Mouse (Mus musculus) ES-Bruce4 (cell line): ENCODE results near the gene Ubqln4. TPM values are rescaled to one million over a fixed set of nuclear protein-coding genes. Genes with fewer than 3 reads are reported as not detected.

Source experiments
- H3K27ac ChIP-seq: 2 replicates; pipeline ENCODE4 v1.5.1; 2012; ENCODE audit warnings: low read length, inconsistent platforms; ENCODE audit not compliant: insufficient read depth
- H3K27me3 ChIP-seq: 2 replicates; pipeline ENCODE4 v1.6.1; 2012; ENCODE audit warnings: mild to moderate bottlenecking, low read length, inconsistent platforms; ENCODE audit not compliant: control insufficient read depth, poor library complexity, insufficient read depth, severe bottlenecking
- H3K36me3 ChIP-seq: 2 replicates; pipeline ENCODE4 v1.6.1; 2012; ENCODE audit warnings: inconsistent platforms, mild to moderate bottlenecking, low read length, moderate library complexity; ENCODE audit not compliant: control insufficient read depth, poor library complexity, insufficient read depth, severe bottlenecking
- H3K4me1 ChIP-seq: one replicate; pipeline ENCODE4 v1.8.1; 2011; ENCODE audit warnings: low read length; ENCODE audit not compliant: control insufficient read depth, insufficient read depth
- H3K4me3 ChIP-seq: 2 replicates; pipeline ENCODE4 v1.5.1; 2011; ENCODE audit warnings: low read depth, mild to moderate bottlenecking, low read length
- H3K9ac ChIP-seq: 2 replicates; pipeline ENCODE4 v1.6.1; 2012; ENCODE audit warnings: low read depth, mild to moderate bottlenecking, inconsistent platforms; ENCODE audit not compliant: poor library complexity, severe bottlenecking
- H3K9me3 ChIP-seq: replicated peaks from 2 replicates; pipeline ENCODE4 v1.6.1; 2012; ENCODE audit warnings: mild to moderate bottlenecking, low read length, inconsistent platforms; ENCODE audit not compliant: control insufficient read depth, poor library complexity, insufficient read depth, severe bottlenecking
- CTCF ChIP-seq: IDR thresholded peaks from one replicate; pipeline ENCODE4 v1.8.1; 2011; ENCODE audit warnings: low read depth, low read length
- EP300 ChIP-seq: IDR thresholded peaks from 2 replicates; pipeline ENCODE4 v1.6.1; 2011; ENCODE audit warnings: low read depth, low read length; ENCODE audit not compliant: insufficient read depth
- POLR2A ChIP-seq: IDR thresholded peaks from one replicate; pipeline ENCODE4 v1.8.1; 2011; ENCODE audit warnings: low read length; ENCODE audit not compliant: insufficient read depth
- polyA plus RNA-seq: library from polyadenylated mRNA; stranded (reverse); fragments of >200 nt; gene quantifications from 2 replicates; pipeline ENCODE4 v1.2.4, GENCODE M21; 2011; ENCODE audit warnings: low read depth; ENCODE audit not compliant: missing spikeins, insufficient read depth, insufficient read length

The Ubqln4 gene
- polyA plus RNA-seq, 1 experiment = 118 TPM

DNA sequence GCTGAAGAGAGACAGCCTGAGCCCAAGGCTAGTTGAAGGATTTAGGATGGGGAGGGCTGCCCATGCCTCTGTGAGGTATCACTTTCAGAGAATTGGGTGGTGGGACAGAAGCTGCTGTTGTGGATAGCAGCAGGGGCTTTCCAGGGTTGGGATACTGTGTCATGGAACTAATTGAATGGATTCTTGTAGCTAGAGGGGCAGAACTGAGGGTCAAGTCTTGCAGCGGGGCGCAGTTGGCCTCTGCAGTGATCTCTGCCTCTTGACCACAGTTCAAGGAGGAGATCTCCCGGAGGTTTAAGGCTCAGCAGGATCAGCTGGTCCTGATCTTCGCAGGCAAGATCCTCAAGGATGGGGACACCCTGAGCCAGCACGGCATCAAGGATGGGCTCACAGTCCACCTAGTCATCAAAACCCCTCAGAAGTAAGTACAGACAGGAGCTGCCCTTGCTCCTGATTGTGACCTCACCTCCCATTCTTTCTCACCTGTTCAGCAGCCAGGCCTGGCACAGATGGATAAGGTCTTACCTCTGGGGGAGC lies 1.6 kb downstream of the Ubqln4 start:
- TF ChIP-seq POLR2A (no peak), CTCF (no peak), EP300 (no peak)
- H3K27ac ChIP-seq = no peak overlapping the region
- peaks cover 44% of the 10 kb centered on the region for H3K36me3 ChIP-seq
- peak overlapping the region; percentile 34 for H3K4me3 ChIP-seq
- no peaks in the 10 kb centered on the region for H3K9me3 ChIP-seq
- H3K27me3 ChIP-seq = no peaks in the 10 kb centered on the region
- peaks cover 2% of the 10 kb centered on the region for H3K4me1 ChIP-seq
- peak overlapping the region; percentile 100 for H3K9ac ChIP-seq

DNA sequence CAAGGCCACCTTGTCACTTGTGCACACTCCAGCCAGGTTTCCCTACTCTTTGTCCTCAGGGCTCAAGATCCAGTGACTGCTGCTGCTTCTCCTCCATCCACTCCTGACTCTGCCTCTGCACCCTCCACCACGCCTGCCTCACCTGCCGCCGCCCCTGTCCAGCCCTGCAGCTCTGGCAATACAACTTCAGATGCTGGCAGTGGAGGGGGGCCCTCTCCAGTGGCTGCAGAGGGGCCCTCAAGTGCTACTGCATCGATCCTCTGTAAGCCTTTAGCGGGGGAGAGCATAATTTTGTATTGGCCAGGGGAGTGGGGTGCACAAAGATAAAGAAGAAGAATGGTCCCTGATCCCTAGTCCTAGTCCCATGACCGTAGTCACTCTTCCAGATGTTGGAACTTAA lies 2.2 kb downstream of the Ubqln4 start:
- peaks cover 50% of the 10 kb centered on the region for H3K36me3 ChIP-seq
- peaks cover 2% of the 10 kb centered on the region for H3K4me1 ChIP-seq
- no peak overlapping the region for H3K27ac ChIP-seq
- H3K9me3 ChIP-seq = no peaks in the 10 kb centered on the region
- no peak overlapping the region for H3K9ac ChIP-seq
- TF ChIP-seq CTCF (no peak), EP300 (no peak), POLR2A (no peak)
- H3K4me3 ChIP-seq = no peak overlapping the region
- H3K27me3 ChIP-seq = no peaks in the 10 kb centered on the region

DNA sequence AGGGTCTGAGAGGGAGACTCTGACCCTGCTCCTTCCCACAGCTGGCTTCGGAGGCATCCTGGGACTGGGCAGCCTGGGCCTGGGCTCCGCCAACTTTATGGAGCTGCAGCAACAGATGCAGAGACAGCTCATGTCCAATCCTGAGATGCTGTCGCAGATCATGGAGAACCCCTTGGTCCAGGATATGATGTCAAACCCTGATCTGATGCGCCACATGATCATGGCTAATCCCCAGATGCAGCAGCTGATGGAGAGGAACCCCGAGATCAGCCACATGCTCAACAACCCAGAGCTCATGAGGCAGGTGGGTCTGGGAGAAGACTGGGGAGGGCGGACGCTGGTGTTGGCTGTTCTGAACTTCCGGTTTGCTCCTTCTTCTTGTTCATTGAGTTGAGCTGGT lies 3.1 kb downstream of the Ubqln4 start:
- H3K4me3 ChIP-seq = no peak overlapping the region
- H3K4me1 ChIP-seq = peaks cover 2% of the 10 kb centered on the region
- H3K27ac ChIP-seq = no peak overlapping the region
- H3K36me3 ChIP-seq = peaks cover 56% of the 10 kb centered on the region
- no peak overlapping the region for H3K9ac ChIP-seq
- H3K9me3 ChIP-seq = no peaks in the 10 kb centered on the region
- TF ChIP-seq POLR2A = no peak
- no peak for TF ChIP-seq CTCF
- no peak for TF ChIP-seq EP300
- H3K27me3 ChIP-seq = no peaks in the 10 kb centered on the region

DNA sequence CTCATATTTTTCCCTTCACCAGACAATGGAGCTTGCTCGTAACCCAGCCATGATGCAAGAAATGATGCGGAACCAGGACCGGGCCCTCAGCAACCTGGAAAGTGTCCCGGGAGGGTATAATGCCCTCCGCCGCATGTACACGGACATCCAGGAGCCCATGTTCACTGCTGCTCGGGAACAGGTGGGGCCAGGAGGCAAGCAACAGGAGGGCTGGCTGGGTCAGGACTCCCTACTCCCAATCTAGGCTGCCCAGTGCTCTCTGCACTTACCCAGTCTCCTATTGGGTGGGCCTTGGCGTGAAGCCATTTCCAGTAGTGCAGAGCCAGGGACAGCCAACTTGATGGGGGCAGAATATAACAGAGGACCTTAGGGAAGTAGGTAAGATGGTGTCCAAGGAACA lies 6.0 kb downstream of the Ubqln4 start:
- peaks cover 2% of the 10 kb centered on the region for H3K4me1 ChIP-seq
- H3K27ac ChIP-seq = no peak overlapping the region
- TF ChIP-seq EP300 = no peak
- no peak for TF ChIP-seq POLR2A
- TF ChIP-seq CTCF = no peak
- H3K27me3 ChIP-seq = no peaks in the 10 kb centered on the region
- no peak overlapping the region for H3K4me3 ChIP-seq
- H3K9ac ChIP-seq = no peak overlapping the region
- no peaks in the 10 kb centered on the region for H3K9me3 ChIP-seq
- H3K36me3 ChIP-seq = peaks cover 81% of the 10 kb centered on the region

DNA sequence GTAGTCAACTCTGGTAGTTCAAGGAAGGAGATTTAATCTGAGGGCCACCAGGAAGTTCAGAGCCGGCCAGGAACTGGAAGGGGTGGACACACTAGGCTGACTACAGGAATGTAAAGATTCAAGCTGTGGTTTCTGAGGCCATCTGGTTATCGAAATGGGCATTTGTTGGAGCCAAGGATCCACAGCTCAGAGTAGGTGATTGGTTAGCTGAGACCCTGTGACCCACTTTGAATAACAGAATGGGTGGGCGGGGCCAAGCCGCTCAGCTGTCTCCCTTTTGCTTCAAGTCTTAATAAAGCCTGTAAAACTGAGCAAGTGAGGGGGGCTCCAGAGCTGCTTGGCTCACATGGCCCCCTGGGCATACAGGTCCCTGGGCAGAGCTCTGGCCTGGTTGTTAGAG lies 8.4 kb downstream of the Ubqln4 start:
- Histone ChIP-seq H3K27ac (peak overlapping the region; percentile 42), H3K9ac (peak overlapping the region; percentile 27; the same call in 1 of the 2 replicates), H3K27me3 (no peaks in the 10 kb centered on the region), H3K36me3 (peaks cover 90% of the 10 kb centered on the region), H3K4me3 (peak overlapping the region; percentile 11; the same call in 1 of the 2 replicates), H3K9me3 (no peaks in the 10 kb centered on the region), H3K4me1 (peaks cover 4% of the 10 kb centered on the region)
- TF ChIP-seq CTCF = no peak
- peak; percentile 1 for TF ChIP-seq POLR2A

DNA sequence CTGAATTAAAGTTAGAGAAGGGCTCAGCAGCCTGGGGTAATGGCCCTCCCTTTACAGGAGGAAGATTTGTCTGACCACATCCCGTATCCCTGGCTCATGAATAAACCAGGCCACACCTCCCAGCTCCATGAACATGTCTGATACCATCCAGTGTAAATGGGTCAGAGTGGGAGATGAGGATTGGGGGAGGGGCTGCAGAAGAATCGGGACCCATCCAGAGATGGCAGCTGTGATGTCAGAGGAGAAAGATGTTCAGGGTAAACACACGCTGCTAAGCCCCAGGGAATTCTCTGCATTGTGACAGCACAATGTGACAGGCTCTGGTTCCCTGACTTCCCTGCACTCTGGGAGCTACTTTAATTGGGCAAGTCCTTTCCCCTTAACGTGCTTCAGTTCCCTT lies 9.9 kb downstream of the Ubqln4 start:
- Histone ChIP-seq H3K4me3 (no peak overlapping the region), H3K9me3 (no peaks in the 10 kb centered on the region), H3K27me3 (no peaks in the 10 kb centered on the region), H3K9ac (no peak overlapping the region; the same call in 1 of the 2 replicates), H3K4me1 (peaks cover 2% of the 10 kb centered on the region), H3K36me3 (peaks cover 87% of the 10 kb centered on the region), H3K27ac (peak overlapping the region; percentile 49)
- TF ChIP-seq POLR2A (no peak), CTCF (no peak), EP300 (no peak)
